Mouse (Mus musculus): ENCODE measurements around the gene Slc16a5.

DNA sequence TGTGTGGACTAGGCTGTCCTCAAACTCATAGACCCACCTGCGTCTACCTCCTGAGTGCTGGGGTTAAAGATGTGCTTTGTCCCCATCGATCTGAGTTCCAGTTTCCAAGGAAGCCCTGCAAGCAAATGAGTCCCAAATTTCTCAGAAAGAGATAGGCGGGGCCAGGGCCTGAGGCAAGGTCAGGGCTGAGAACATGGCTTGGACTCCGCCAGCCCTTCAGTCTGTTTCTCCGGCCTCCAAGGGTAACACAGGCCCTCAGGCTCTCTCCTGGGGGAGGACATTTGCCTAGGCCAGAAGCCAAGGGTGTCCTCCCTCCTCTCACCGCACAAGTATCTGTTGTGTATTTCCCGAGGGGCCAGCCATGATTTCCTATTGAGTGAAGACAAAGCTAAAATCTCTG, 9.9 kb downstream of the Slc16a5 start:
- no peak for TF ChIP-seq CTCF (IDR thresholded peaks at IDR 0.05)
- TF ChIP-seq EP300 (IDR thresholded peaks at IDR 0.05), result no peak
